8 mouse cellular contexts compared by ENCODE assay signal in genomic region chr19:10205051-10205450, GRCm38 (mm10). TPM values are rescaled to one million over a fixed set of nuclear protein-coding genes. Genes with fewer than 3 reads are reported as not detected.
DNase-seq lines count a peak whose midpoint lies in the region; ATAC-seq lines count a peak whose summit lies in the region.

No protein-coding gene starts in this region.

- H3K9ac ChIP-seq in kidney, embryonic 16.5 days (replicated peaks; ENCODE audit: low read length) = peak overlapping the region; percentile 84; the same call in 1 of the 2 replicates
- 0 out of 2 replicates have a peak overlapping the region, but pooled peaks have one; percentile 89 for H3K9ac ChIP-seq in embryonic facial prominence, embryonic 14.5 days (ENCODE audit: low read depth, low read length)
- H3K9ac ChIP-seq in intestine, embryonic 16.5 days (ENCODE audit: low read depth, low read length) = no peak overlapping the region
- no peak overlapping the region for H3K9ac ChIP-seq in midbrain, embryonic 16.5 days (ENCODE audit: low read depth, low read length)

- H3K27me3 ChIP-seq in kidney, embryonic 16.5 days (ENCODE audit: insufficient read depth, low read length) = no peaks in the 10 kb centered on the region
- H3K27me3 ChIP-seq in embryonic facial prominence, embryonic 14.5 days (replicated peaks; ENCODE audit: control insufficient read depth, insufficient read depth, low read length) = no peaks in the 10 kb centered on the region
- no peaks in the 10 kb centered on the region for H3K27me3 ChIP-seq in intestine, embryonic 16.5 days (replicated peaks; ENCODE audit: control insufficient read depth, insufficient read depth, low read length)
- H3K27me3 ChIP-seq in midbrain, embryonic 16.5 days (ENCODE audit: control insufficient read depth, insufficient read depth, low read depth, low read length) = no peaks in the 10 kb centered on the region

- peak overlapping the region; percentile 96 for H3K4me3 ChIP-seq in kidney, embryonic 16.5 days (ENCODE audit: low read length)
- peak overlapping the region; percentile 78 for H3K4me3 ChIP-seq in embryonic facial prominence, embryonic 14.5 days (ENCODE audit: low read depth, low read length)
- peak overlapping the region; percentile 67 for H3K4me3 ChIP-seq in intestine, embryonic 16.5 days (ENCODE audit: low read length)
- peak overlapping the region; percentile 64; the same call in 1 of the 2 replicates for H3K4me3 ChIP-seq in midbrain, embryonic 16.5 days (ENCODE audit: low read depth, low read length)

- H3K27ac ChIP-seq in kidney, embryonic 16.5 days (ENCODE audit: low read length) = peak overlapping the region; percentile 88; the same call in 1 of the 2 replicates
- H3K27ac ChIP-seq in embryonic facial prominence, embryonic 14.5 days (replicated peaks; ENCODE audit: low read depth, low read length) = 0 out of 2 replicates have a peak overlapping the region, but pooled peaks have one; percentile 22
- H3K27ac ChIP-seq in intestine, embryonic 16.5 days (ENCODE audit: low read length) = no peak overlapping the region
- H3K27ac ChIP-seq in midbrain, embryonic 16.5 days (ENCODE audit: low read length) = no peak overlapping the region

- no peak for DNase-seq in kidney, postnatal 14 days
- DNase-seq in embryonic facial prominence, embryonic 14.5 days (ENCODE audit: low spot score) = no peak
- DNase-seq in thymus, postnatal 14 days = no peak
- DNase-seq in left cerebral cortex, postnatal 10 days (ENCODE audit: extremely low spot score in 1 of 2, low spot score in 2 of 2) = no peak
- DNase-seq in left cerebral cortex, postnatal 25 days (ENCODE audit: low spot score in 2 of 2) = no peak

- peaks cover 53% of the 10 kb centered on the region for H3K36me3 ChIP-seq in kidney, embryonic 16.5 days (ENCODE audit: insufficient read depth, low read length)
- peaks cover 51% of the 10 kb centered on the region for H3K36me3 ChIP-seq in embryonic facial prominence, embryonic 14.5 days (ENCODE audit: control insufficient read depth, insufficient read depth, low read length)
- H3K36me3 ChIP-seq in intestine, embryonic 16.5 days (ENCODE audit: control insufficient read depth, insufficient read depth, low read length) = peaks cover 8% of the 10 kb centered on the region
- peaks cover 30% of the 10 kb centered on the region for H3K36me3 ChIP-seq in midbrain, embryonic 16.5 days (ENCODE audit: control insufficient read depth, insufficient read depth, low read length)

- H3K4me2 ChIP-seq in kidney, embryonic 16.5 days (replicated peaks; ENCODE audit: low read depth, low read length) = peak overlapping the region; percentile 58
- peak overlapping the region; percentile 80 for H3K4me2 ChIP-seq in embryonic facial prominence, embryonic 14.5 days (ENCODE audit: low read depth, low read length)
- H3K4me2 ChIP-seq in intestine, embryonic 16.5 days (ENCODE audit: low read depth, low read length) = peak overlapping the region; percentile 59
- peak overlapping the region; percentile 76 for H3K4me2 ChIP-seq in midbrain, embryonic 16.5 days (ENCODE audit: low read length)

- intact Hi-C loops in left cerebral cortex, postnatal 10 days (cut with DNase I) = no loop called here
- intact Hi-C loops in left cerebral cortex, postnatal 25 days (cut with DNase I) = no loop called here

- WGBS in kidney, embryonic 16.5 days = 67% methylated on average over 6 of the region's 6 CpGs
- 54% methylated on average over 6 of the region's 6 CpGs for WGBS in embryonic facial prominence, embryonic 14.5 days
- WGBS in intestine, embryonic 16.5 days = 64% methylated on average over 6 of the region's 6 CpGs
- WGBS in midbrain, embryonic 16.5 days = 71% methylated on average over 6 of the region's 6 CpGs

- H3K4me1 ChIP-seq in kidney, embryonic 16.5 days (ENCODE audit: insufficient read depth, low read length) = peaks cover 15% of the 10 kb centered on the region
- no peaks in the 10 kb centered on the region for H3K4me1 ChIP-seq in embryonic facial prominence, embryonic 14.5 days (ENCODE audit: control insufficient read depth, insufficient read depth, low read length)
- H3K4me1 ChIP-seq in intestine, embryonic 16.5 days (ENCODE audit: control insufficient read depth, insufficient read depth, low read length) = peaks cover 6% of the 10 kb centered on the region
- H3K4me1 ChIP-seq in midbrain, embryonic 16.5 days (ENCODE audit: control insufficient read depth, insufficient read depth, low read length) = peaks cover 15% of the 10 kb centered on the region

- H3K9me3 ChIP-seq in kidney, embryonic 16.5 days (ENCODE audit: low read length) = no peaks in the 10 kb centered on the region
- no peaks in the 10 kb centered on the region for H3K9me3 ChIP-seq in embryonic facial prominence, embryonic 14.5 days (ENCODE audit: control insufficient read depth, low read length)
- H3K9me3 ChIP-seq in intestine, embryonic 16.5 days (ENCODE audit: control insufficient read depth, low read length) = no peaks in the 10 kb centered on the region
- H3K9me3 ChIP-seq in midbrain, embryonic 16.5 days (replicated peaks; ENCODE audit: control insufficient read depth, low read length, poor library complexity, severe bottlenecking) = no peaks in the 10 kb centered on the region

- no peak for ATAC-seq in kidney, embryonic 16.5 days (ENCODE audit: low FRiP score, low TSS enrichment)
- no peak for ATAC-seq in embryonic facial prominence, embryonic 14.5 days (ENCODE audit: low read depth)
- no peak for ATAC-seq in intestine, embryonic 16.5 days
- ATAC-seq in midbrain, embryonic 16.5 days = no peak

RNA-seq across cellular contexts. Expression of gene Fen1, which starts 1.1 kb away (rescaled TPM):
- polyA plus RNA-seq in kidney, embryonic 16.5 days (2015; fragmentation: Nextera tagmentation; extraction: Ambion mirVana) = 103 and 107 TPM in 2 replicates
- polyA plus RNA-seq in embryonic facial prominence, embryonic 14.5 days (2014; fragmentation: Nextera tagmentation; extraction: Ambion mirVana) = 52.7 and 63.0 TPM in 2 replicates
- polyA plus RNA-seq in intestine, embryonic 16.5 days (2015; fragmentation: Nextera tagmentation; extraction: Ambion mirVana) = 77.9 and 87.8 TPM in 2 replicates
- 19.5 and 21.9 TPM in 2 replicates for polyA plus RNA-seq in midbrain, embryonic 16.5 days (2015; fragmentation: Nextera tagmentation; extraction: Ambion mirVana)
- 10 to 100 TPM in 1 of 2 experiments, 1 to 10 TPM in 1; 10.0 to 10.8 TPM for total RNA-seq in left cerebral cortex, postnatal 10 days (2021)
- total RNA-seq in left cerebral cortex, postnatal 25 days (2021) = 1 to 10 TPM; 8.9 to 9.9 TPM

RNA-seq across cellular contexts. Expression of gene Tmem258, which starts 1.2 kb away (rescaled TPM):
- 430 and 433 TPM in 2 replicates for polyA plus RNA-seq in kidney, embryonic 16.5 days (2015; fragmentation: Nextera tagmentation; extraction: Ambion mirVana)
- 482 and 563 TPM in 2 replicates for polyA plus RNA-seq in embryonic facial prominence, embryonic 14.5 days (2014; fragmentation: Nextera tagmentation; extraction: Ambion mirVana)
- polyA plus RNA-seq in intestine, embryonic 16.5 days (2015; fragmentation: Nextera tagmentation; extraction: Ambion mirVana) = 466 and 467 TPM in 2 replicates
- 278 and 290 TPM in 2 replicates for polyA plus RNA-seq in midbrain, embryonic 16.5 days (2015; fragmentation: Nextera tagmentation; extraction: Ambion mirVana)
- total RNA-seq in left cerebral cortex, postnatal 10 days (2021) = 10 to 100 TPM; 90.5 TPM
- total RNA-seq in left cerebral cortex, postnatal 25 days (2021) = 10 to 100 TPM; 70.0 to 76.0 TPM

RNA-seq across cellular contexts. Expression of gene Fads1, which starts 22.4 kb away (rescaled TPM):
- polyA plus RNA-seq in kidney, embryonic 16.5 days (2015; fragmentation: Nextera tagmentation; extraction: Ambion mirVana) = 95.4 and 100 TPM in 2 replicates
- 73.6 and 79.5 TPM in 2 replicates for polyA plus RNA-seq in embryonic facial prominence, embryonic 14.5 days (2014; fragmentation: Nextera tagmentation; extraction: Ambion mirVana)
- 146 and 154 TPM in 2 replicates for polyA plus RNA-seq in intestine, embryonic 16.5 days (2015; fragmentation: Nextera tagmentation; extraction: Ambion mirVana)
- polyA plus RNA-seq in midbrain, embryonic 16.5 days (2015; fragmentation: Nextera tagmentation; extraction: Ambion mirVana) = 181 and 190 TPM in 2 replicates
- total RNA-seq in left cerebral cortex, postnatal 10 days (2021) = 100 to 1,000 TPM; 157 to 167 TPM
- 100 to 1,000 TPM; 180 to 188 TPM for total RNA-seq in left cerebral cortex, postnatal 25 days (2021)

RNA-seq across cellular contexts. Expression of gene Myrf, which starts 35.5 kb away (rescaled TPM):
- 3.9 and 4.2 TPM in 2 replicates for polyA plus RNA-seq in kidney, embryonic 16.5 days (2015; fragmentation: Nextera tagmentation; extraction: Ambion mirVana)
- 0.87 and 0.96 TPM in 2 replicates for polyA plus RNA-seq in embryonic facial prominence, embryonic 14.5 days (2014; fragmentation: Nextera tagmentation; extraction: Ambion mirVana)
- polyA plus RNA-seq in intestine, embryonic 16.5 days (2015; fragmentation: Nextera tagmentation; extraction: Ambion mirVana) = 9.9 and 10.1 TPM in 2 replicates
- 0.57 and 0.82 TPM in 2 replicates for polyA plus RNA-seq in midbrain, embryonic 16.5 days (2015; fragmentation: Nextera tagmentation; extraction: Ambion mirVana)
- total RNA-seq in left cerebral cortex, postnatal 10 days (2021) = 1 to 10 TPM; 5.9 to 6.6 TPM
- total RNA-seq in left cerebral cortex, postnatal 25 days (2021) = 10 to 100 TPM; 12.2 to 16.1 TPM

Comparison
In these comparisons a context has a peak if more than half of its experiments do, and no peak if none do; other contexts are left out.
1. H3K27ac ChIP-seq: peak in kidney, embryonic 16.5 days (single experiment) and embryonic facial prominence, embryonic 14.5 days (single experiment); none in intestine, embryonic 16.5 days (single experiment) and midbrain, embryonic 16.5 days (single experiment).
2. H3K9ac ChIP-seq: peak in kidney, embryonic 16.5 days (single experiment) and embryonic facial prominence, embryonic 14.5 days (single experiment); none in intestine, embryonic 16.5 days (single experiment) and midbrain, embryonic 16.5 days (single experiment).
3. Peak in every context shown above with its lines, with median percentiles within 50 percentile points of each other: H3K4me2 ChIP-seq and H3K4me3 ChIP-seq.